Mouse (Mus musculus) kidney, adult 2 months (tissue): ENCODE results near the gene Aars2. TPM values are rescaled to one million over a fixed set of nuclear protein-coding genes. Genes with fewer than 3 reads are reported as not detected.

Experiments used
- DNase-seq: peaks from one replicate; pipeline ENCODE4 v3.0.0; 2021
- H3K27ac ChIP-seq: fragments of 200-500 bp; 2 replicates; pipeline ENCODE4 v1.5.1; 2012; ENCODE audit warnings: low read depth, low read length, control low read depth, inconsistent platforms; ENCODE audit not compliant: insufficient read depth
- H3K27me3 ChIP-seq: fragments of 200-500 bp; replicated peaks from 2 replicates; pipeline ENCODE4 v1.6.1; 2012; ENCODE audit warnings: mild to moderate bottlenecking, moderate library complexity, low read length, inconsistent platforms; ENCODE audit not compliant: control insufficient read depth, insufficient read depth
- H3K36me3 ChIP-seq: fragments of 200-500 bp; 2 replicates; pipeline ENCODE4 v1.6.1; 2012; ENCODE audit warnings: mild to moderate bottlenecking, moderate library complexity, low read length, inconsistent platforms; ENCODE audit not compliant: control insufficient read depth, insufficient read depth
- H3K4me1 ChIP-seq: fragments of 200-500 bp; 2 replicates; pipeline ENCODE4 v1.6.1; 2011; ENCODE audit warnings: low read length; ENCODE audit not compliant: control insufficient read depth, insufficient read depth
- H3K4me3 ChIP-seq: fragments of 200-500 bp; 2 replicates; pipeline ENCODE4 v1.5.1; 2011; ENCODE audit warnings: mild to moderate bottlenecking, low read depth, low read length, control low read depth; ENCODE audit not compliant: insufficient read depth
- CTCF ChIP-seq: fragments of 200-500 bp; conservative IDR thresholded peaks from 2 replicates; pipeline ENCODE4 v1.5.1; 2011; ENCODE audit warnings: low read depth, mild to moderate bottlenecking, control low read depth, low read length, moderate library complexity, mixed read lengths; ENCODE audit not compliant: insufficient read depth, insufficient read length
- POLR2A ChIP-seq: fragments of 200-500 bp; IDR thresholded peaks from one replicate; pipeline ENCODE4 v1.6.1; 2011; ENCODE audit warnings: low read depth, low read length, control low read depth
- WGBS: fragments of 180-500 bp; shearing (Covaris S2); methylation state at CpG from one replicate; pipeline ENCODE4 v1.1.7; 2018; 5-methylcytosine and 5-hydroxymethylcytosine counted together
- polyA plus RNA-seq: library from polyadenylated mRNA; depleted of rRNA; stranded (reverse); fragments of >200 nt; gene quantifications from 2 replicates; pipeline ENCODE4 v1.2.3, GENCODE M21; 2012

Gene Aars2
- polyA plus RNA-seq, 1 experiment = 16.2 TPM

- TF ChIP-seq POLR2A (no peak), CTCF (no peak)
- H3K36me3 ChIP-seq = no peaks in the 10 kb centered on the region
These were observed 19.4 kb upstream of the Aars2 start for GRCm38 (mm10) chr17:45487216-45487615.

DNA sequence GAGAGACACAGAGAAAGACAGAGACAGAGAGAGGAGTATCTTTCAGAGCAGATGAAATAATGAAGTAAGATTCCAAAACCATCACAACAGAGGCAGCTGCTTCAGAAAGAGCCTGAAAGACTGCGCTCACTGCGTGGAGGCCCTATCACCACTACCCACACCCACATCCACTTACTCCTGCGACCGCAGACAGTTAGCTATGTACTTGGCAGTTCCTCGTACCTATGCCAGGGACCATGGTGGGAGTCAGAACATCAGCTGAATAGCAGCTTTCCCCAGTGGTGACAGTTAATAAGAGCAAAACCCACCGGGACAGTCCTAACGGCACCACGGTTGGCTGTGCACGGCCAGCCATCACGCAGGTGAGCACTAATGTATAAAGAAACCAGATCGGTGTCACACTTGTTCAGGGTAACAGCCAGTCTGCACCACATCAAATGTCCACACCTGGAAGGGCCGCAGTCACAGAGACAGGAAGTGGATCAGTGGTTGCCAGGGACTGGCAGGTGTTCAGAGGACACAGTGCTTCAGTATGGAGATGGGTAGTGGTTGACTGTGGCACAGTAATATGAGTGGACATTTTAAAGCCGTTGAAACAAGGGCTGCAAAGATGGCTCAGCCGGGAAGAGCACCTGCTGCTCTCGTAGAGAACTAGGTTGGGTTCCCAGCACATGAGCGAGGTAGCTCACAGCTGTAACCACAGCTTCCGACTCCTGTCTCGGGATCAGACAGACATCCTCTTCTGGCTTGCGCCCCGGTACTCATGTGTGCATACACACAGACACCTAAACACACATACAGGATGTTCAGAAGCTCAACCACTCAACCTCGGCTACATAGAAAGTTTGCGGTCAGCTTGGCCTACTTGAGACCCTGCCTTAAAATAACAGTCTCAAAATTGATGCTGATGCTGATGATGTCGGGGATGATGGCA, 18.1 kb upstream of the Aars2 start:
- DNase-seq = no peak
- no peak overlapping the region for H3K4me3 ChIP-seq
- no peaks in the 10 kb centered on the region for H3K4me1 ChIP-seq
- no peak overlapping the region for H3K27ac ChIP-seq
- H3K27me3 ChIP-seq = no peaks in the 10 kb centered on the region; the same call in 1 of the 2 replicates
- TF ChIP-seq CTCF = no peak
- TF ChIP-seq POLR2A = no peak
- 78% methylated on average over 23 of the region's 23 CpGs for WGBS
- H3K36me3 ChIP-seq = no peaks in the 10 kb centered on the region

More at GRCm38 (mm10) chr17:45487216-45487615, 19.4 kb upstream of the Aars2 start:
- Histone ChIP-seq H3K27me3 (no peaks in the 10 kb centered on the region; the same call in 1 of the 2 replicates), H3K27ac (no peak overlapping the region), H3K4me3 (no peak overlapping the region), H3K4me1 (no peaks in the 10 kb centered on the region)
- no peak for DNase-seq
- WGBS = 14% methylated on average over 5 of the region's 5 CpGs

GRCm38 (mm10) chr17:45489736-45490135, 16.9 kb upstream of the Aars2 start:
- 84% methylated on average over 6 of the region's 6 CpGs for WGBS
- no peaks in the 10 kb centered on the region for H3K4me1 ChIP-seq
- no peak overlapping the region for H3K4me3 ChIP-seq
- H3K27me3 ChIP-seq = no peaks in the 10 kb centered on the region
- no peaks in the 10 kb centered on the region for H3K36me3 ChIP-seq
- DNase-seq = no peak
- TF ChIP-seq CTCF = no peak
- no peak for TF ChIP-seq POLR2A
- H3K27ac ChIP-seq = no peak overlapping the region

DNA sequence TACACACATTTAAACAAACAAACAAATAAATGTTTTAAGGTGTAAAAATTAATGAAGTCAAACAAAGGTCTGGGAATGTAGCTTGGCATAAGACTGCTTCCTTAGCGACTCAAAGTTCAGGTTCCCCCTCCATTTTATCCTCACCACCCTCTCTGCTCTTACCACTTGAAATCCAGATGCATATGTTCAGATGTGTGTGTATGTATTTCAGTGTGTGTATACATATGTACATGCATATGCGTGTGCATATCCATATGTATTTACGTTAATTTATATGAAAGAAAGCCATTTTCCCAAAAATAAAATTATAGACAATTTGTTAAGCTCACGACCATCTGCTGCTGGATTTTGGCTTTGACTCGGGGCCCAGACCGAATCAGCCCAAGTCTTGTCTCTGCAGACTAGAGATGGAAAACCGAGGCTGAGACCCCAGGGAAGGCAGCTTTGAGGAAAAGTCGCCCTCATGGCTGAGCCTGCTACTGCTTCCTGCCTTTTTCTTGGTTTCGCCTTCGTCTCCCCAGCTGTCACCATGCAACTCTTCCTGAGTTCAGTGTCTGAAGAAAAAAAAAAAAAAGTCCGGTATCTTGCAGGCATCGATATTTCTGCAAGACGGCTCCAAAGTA, 16.0 kb upstream of the Aars2 start:
- H3K4me3 ChIP-seq = no peak overlapping the region
- TF ChIP-seq CTCF = no peak
- TF ChIP-seq POLR2A = no peak
- H3K4me1 ChIP-seq = no peaks in the 10 kb centered on the region
- no peak for DNase-seq
- 59% methylated on average over 13 of the region's 13 CpGs for WGBS
- no peaks in the 10 kb centered on the region for H3K27me3 ChIP-seq
- no peaks in the 10 kb centered on the region for H3K36me3 ChIP-seq
- no peak overlapping the region for H3K27ac ChIP-seq

DNA sequence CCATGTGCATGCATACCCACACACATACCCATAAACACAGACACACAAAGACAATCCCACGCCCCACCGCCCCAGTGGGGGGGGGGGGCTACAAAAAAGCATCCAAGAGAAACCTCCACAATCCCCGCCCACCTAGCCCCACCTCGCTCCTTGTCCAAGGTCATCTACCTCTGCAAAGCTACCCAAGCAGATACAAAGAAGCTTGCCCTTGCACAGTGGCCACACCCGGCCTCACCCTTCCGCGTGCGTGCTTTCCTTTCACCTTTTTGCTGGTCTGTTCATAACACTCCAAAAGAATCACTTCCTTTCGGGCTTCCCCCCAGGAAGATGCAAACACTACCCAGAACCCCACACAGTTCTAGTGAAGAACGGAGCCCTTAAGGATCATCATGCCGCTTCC, 11.2 kb upstream of the Aars2 start:
- TF ChIP-seq POLR2A = no peak
- no peak for TF ChIP-seq CTCF
- no peaks in the 10 kb centered on the region for H3K4me1 ChIP-seq
- 69% methylated on average over 11 of the region's 11 CpGs for WGBS

GRCm38 (mm10) chr17:45498397-45498796, 8.2 kb upstream of the Aars2 start:
- Histone ChIP-seq H3K4me1 (no peaks in the 10 kb centered on the region), H3K27ac (no peak overlapping the region), H3K27me3 (no peaks in the 10 kb centered on the region), H3K36me3 (no peaks in the 10 kb centered on the region), H3K4me3 (no peak overlapping the region)
- TF ChIP-seq CTCF (no peak), POLR2A (no peak)
- 85% methylated on average over 13 of the region's 13 CpGs for WGBS
- no peak for DNase-seq

More for the DNA sequence above, 11.2 kb upstream of the Aars2 start:
- H3K36me3 ChIP-seq = no peaks in the 10 kb centered on the region
- no peak for DNase-seq
- no peaks in the 10 kb centered on the region for H3K27me3 ChIP-seq
- H3K27ac ChIP-seq = no peak overlapping the region
- no peak overlapping the region for H3K4me3 ChIP-seq

- WGBS = 44% methylated on average over 2 of the region's 2 CpGs
- TF ChIP-seq CTCF (no peak), POLR2A (no peak)
- H3K4me1 ChIP-seq = no peaks in the 10 kb centered on the region
These were observed 7.1 kb upstream of the Aars2 start for GRCm38 (mm10) chr17:45499516-45499915.

More at GRCm38 (mm10) chr17:45499516-45499915, 7.1 kb upstream of the Aars2 start:
- Histone ChIP-seq H3K36me3 (no peaks in the 10 kb centered on the region), H3K4me3 (no peak overlapping the region), H3K27ac (no peak overlapping the region), H3K27me3 (no peaks in the 10 kb centered on the region)
- no peak for DNase-seq
